Mouse (Mus musculus) testis, adult 2 months (tissue): ENCODE results near the gene Parp14.

ENCODE experiments used
- CTCF ChIP-seq: fragments of 200-500 bp; IDR thresholded peaks from 2 replicates; pipeline ENCODE4 v1.5.1; 2012; ENCODE audit warnings: low read depth, mild to moderate bottlenecking, inconsistent platforms, low read length, moderate library complexity; ENCODE audit not compliant: control insufficient read depth, insufficient read depth, insufficient replicate concordance
- POLR2A ChIP-seq: fragments of 200-500 bp; IDR thresholded peaks from 2 replicates; pipeline ENCODE4 v1.6.1; 2012; ENCODE audit warnings: low read depth, mild to moderate bottlenecking, inconsistent platforms, low read length, moderate library complexity; ENCODE audit not compliant: control insufficient read depth

GRCm38 (mm10) chr16:35890645-35891044 lies 19.3 kb upstream of the Parp14 start:
- TF ChIP-seq POLR2A (no peak), CTCF (no peak)
